Mouse (Mus musculus): ENCODE results near the gene Zfp759. TPM values are rescaled to one million over a fixed set of nuclear protein-coding genes. Genes with fewer than 3 reads are reported as not detected.
A peak's percentile ranks its signal among the peaks of the same experiment; 100 is the strongest.

The Zfp759 gene
- total and polyA plus RNA-seq, 3 experiments = 2.2 to 6.1 (median 2.6) TPM

DNA sequence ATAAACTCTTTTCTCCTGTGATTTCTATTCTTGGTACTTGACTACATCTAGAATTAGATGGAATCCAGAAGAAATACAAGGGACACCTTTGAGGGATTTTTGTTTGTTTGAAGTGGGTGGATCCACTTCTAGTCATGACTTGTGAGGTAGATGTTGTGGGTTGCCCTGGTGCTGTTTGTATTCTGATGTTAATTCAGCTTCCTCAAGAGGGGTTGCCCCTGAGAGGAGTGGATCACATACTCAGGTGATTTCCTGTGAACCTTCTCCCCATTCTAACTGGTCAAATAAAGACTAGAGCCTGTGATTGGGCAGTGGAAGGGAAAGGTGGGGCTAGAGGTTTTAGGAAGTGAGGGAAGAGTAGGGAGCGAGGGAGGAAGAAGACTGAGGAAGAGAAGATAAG lies 39.5 kb upstream of the Zfp759 start:
- Histone ChIP-seq H3K27me3 (replicated peaks) (no peaks in the 10 kb centered on the region), H3K9ac (ENCODE audit: insufficient read depth, low read depth) (peak overlapping the region; percentile 70; the same call in 1 of the 2 replicates), H3K9me3 (replicated peaks; ENCODE audit: low read length) (no peaks in the 10 kb centered on the region), H3K4me3 (replicated peaks in 1 of 3; ENCODE audit: low read depth in 2 of 3, low read length in 2 of 3, poor library complexity in 1 of 3) (peak overlapping the region in 2 of 3 experiments; percentile 62 to 65), H3K27ac (ENCODE audit: insufficient read depth, low read depth) (no peak overlapping the region), H3K36me3 (replicated peaks in 1 of 2; ENCODE audit: control insufficient read depth in 1 of 2, insufficient read depth in 1 of 2, low read length in 1 of 2) (peaks cover 0 to 34% of the 10 kb centered on the region in 2 experiments), H3K4me1 (ENCODE audit: control insufficient read depth in 1 of 2, insufficient read depth in 2 of 2) (peaks cover 0 to 16% of the 10 kb centered on the region in 2 experiments; a peak in 2 of 4 replicates), H3K79me2 (replicated peaks; ENCODE audit: control insufficient read depth, extremely low read depth, insufficient read depth, poor library complexity, severe bottlenecking) (no peaks in the 10 kb centered on the region; the same call in 1 of the 2 replicates), H3K4me2 (ENCODE audit: insufficient read depth, low read depth, poor library complexity, severe bottlenecking) (peak overlapping the region; percentile 92)
- in situ Hi-C loops (cut with MboI; ENCODE audit: low pct_ligation_motif_present, low pct_unique_long_range_greater_than_20kb, low sequenced_read_pairs) (no loop called here), dilution Hi-C loops (cut with MboI; ENCODE audit: extremely low pct_ligation_motif_present, extremely low pct_unique_long_range_greater_than_20kb, low sequenced_read_pairs) (no loop called here)
- DNase-seq (ENCODE audit: extremely low read depth) = peak; percentile 70
- no peak for TF ChIP-seq POLR2A (IDR thresholded peaks at IDR 0.05; ENCODE audit: low read depth, low read length)
- peak; percentile 48 for TF ChIP-seq ELF1 (IDR thresholded peaks at IDR 0.05; ENCODE audit: low read depth, low read length)

DNA sequence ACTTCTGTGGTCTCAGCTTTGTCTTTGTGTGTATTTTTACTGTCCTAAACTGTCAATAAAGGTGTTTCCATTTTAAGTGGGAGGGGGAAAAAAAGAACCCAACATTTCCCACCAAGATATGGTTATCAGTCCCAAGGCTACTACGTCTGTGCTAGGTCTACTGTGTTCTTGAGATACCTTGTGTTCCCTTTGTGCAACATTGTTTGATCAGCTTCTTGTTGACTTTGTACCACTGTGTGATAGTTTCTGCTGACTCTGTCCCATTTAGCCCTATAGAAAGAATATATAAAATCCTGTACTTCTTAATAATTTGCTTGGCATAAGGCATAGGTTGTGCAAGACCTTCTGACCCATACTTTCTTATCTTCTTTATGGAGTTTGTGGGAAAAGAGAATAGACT lies 31.3 kb upstream of the Zfp759 start:
- H3K27me3 ChIP-seq (replicated peaks) = no peaks in the 10 kb centered on the region
- TF ChIP-seq HCFC1 (IDR thresholded peaks at IDR 0.05; ENCODE audit: low read depth, low read length) = no peak
- no peak for TF ChIP-seq ELF1 (IDR thresholded peaks at IDR 0.05; ENCODE audit: low read depth, low read length)
- H3K36me3 ChIP-seq (replicated peaks in 1 of 2; ENCODE audit: control insufficient read depth in 1 of 2, insufficient read depth in 1 of 2, low read length in 1 of 2) = peaks cover 4 to 35% of the 10 kb centered on the region in 2 experiments
- H3K4me3 ChIP-seq (replicated peaks in 1 of 3; ENCODE audit: low read depth in 2 of 3, low read length in 2 of 3, poor library complexity in 1 of 3) = no peak overlapping the region
- H3K4me1 ChIP-seq (ENCODE audit: control insufficient read depth in 1 of 2, insufficient read depth in 2 of 2) = no peaks in the 10 kb centered on the region
- no peaks in the 10 kb centered on the region for H3K9me3 ChIP-seq (replicated peaks; ENCODE audit: low read length)
- H3K4me2 ChIP-seq (ENCODE audit: insufficient read depth, low read depth, poor library complexity, severe bottlenecking) = no peak overlapping the region
- no peak overlapping the region for H3K9ac ChIP-seq (ENCODE audit: insufficient read depth, low read depth)
- in situ Hi-C loops (cut with MboI; ENCODE audit: low pct_ligation_motif_present, low pct_unique_long_range_greater_than_20kb, low sequenced_read_pairs) = no loop called here
- dilution Hi-C loops (cut with MboI; ENCODE audit: extremely low pct_ligation_motif_present, extremely low pct_unique_long_range_greater_than_20kb, low sequenced_read_pairs) = no loop called here
- no peak for DNase-seq (ENCODE audit: extremely low read depth)
- H3K79me2 ChIP-seq (replicated peaks; ENCODE audit: control insufficient read depth, extremely low read depth, insufficient read depth, poor library complexity, severe bottlenecking) = no peaks in the 10 kb centered on the region
- no peak overlapping the region for H3K27ac ChIP-seq (ENCODE audit: insufficient read depth, low read depth)

DNA sequence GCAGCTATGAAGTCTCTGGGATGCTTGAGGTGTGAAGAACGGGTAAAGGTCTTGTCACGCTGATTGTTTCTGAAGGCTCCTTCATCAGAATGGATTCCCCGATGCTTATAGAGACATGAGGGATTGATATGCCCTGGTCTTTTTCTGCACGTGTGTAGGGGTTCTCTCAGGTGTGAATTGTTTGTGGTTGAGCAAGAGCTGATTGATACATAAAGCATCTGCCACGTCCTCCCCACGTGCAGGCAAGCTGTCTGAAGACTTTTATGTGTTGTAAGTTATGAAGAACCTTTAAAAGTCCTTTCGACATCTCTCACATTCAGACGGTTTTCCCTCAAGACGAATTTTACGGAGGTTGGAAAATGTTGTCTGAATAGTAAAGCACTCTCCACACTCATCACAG lies 23.6 kb upstream of the Zfp759 start, which contains the start of gene Zfp708:
Gene Zfp708 (minus strand): TSS at position 101 of the 400 bp plus-strand sequence.
- Histone ChIP-seq H3K9ac (ENCODE audit: insufficient read depth, low read depth) (no peak within 1 kb of the TSS), H3K36me3 (replicated peaks in 1 of 2; ENCODE audit: control insufficient read depth in 1 of 2, insufficient read depth in 1 of 2, low read length in 1 of 2) (peaks cover 15 to 50% of the 10 kb centered on the region in 2 experiments), H3K79me2 (replicated peaks; ENCODE audit: control insufficient read depth, extremely low read depth, insufficient read depth, poor library complexity, severe bottlenecking) (no peaks in the 10 kb centered on the region), H3K27me3 (replicated peaks) (no peaks in the 10 kb centered on the region), H3K9me3 (replicated peaks; ENCODE audit: low read length) (no peaks in the 10 kb centered on the region), H3K4me2 (ENCODE audit: insufficient read depth, low read depth, poor library complexity, severe bottlenecking) (no peak within 1 kb of the TSS), H3K27ac (ENCODE audit: insufficient read depth, low read depth) (no peak within 1 kb of the TSS), H3K4me1 (ENCODE audit: control insufficient read depth in 1 of 2, insufficient read depth in 2 of 2) (no peaks in the 10 kb centered on the region), H3K4me3 (replicated peaks in 1 of 3; ENCODE audit: low read depth in 2 of 3, low read length in 2 of 3, poor library complexity in 1 of 3) (no peak within 1 kb of the TSS)
- DNase-seq (ENCODE audit: extremely low read depth) = no peak
- dilution Hi-C loops (cut with MboI; ENCODE audit: extremely low pct_ligation_motif_present, extremely low pct_unique_long_range_greater_than_20kb, low sequenced_read_pairs) (no loop called here), in situ Hi-C loops (cut with MboI; ENCODE audit: low pct_ligation_motif_present, low pct_unique_long_range_greater_than_20kb, low sequenced_read_pairs) (no loop called here)
- no peak for TF ChIP-seq MAZ (IDR thresholded peaks at IDR 0.05; ENCODE audit: low read depth, low read length)
- no peak for TF ChIP-seq SIN3A (IDR thresholded peaks at IDR 0.05; ENCODE audit: low read length)
- TF ChIP-seq RCOR1 (conservative IDR thresholded peaks at IDR 0.05; ENCODE audit: low read depth, low read length) = no peak
- no peak for TF ChIP-seq PAX5 (IDR thresholded peaks at IDR 0.05; ENCODE audit: low read length)
- TF ChIP-seq NELFE (IDR thresholded peaks at IDR 0.05; ENCODE audit: low read depth, low read length) = no peak
- TF ChIP-seq ZC3H11A (IDR thresholded peaks at IDR 0.05; ENCODE audit: low read depth, low read length) = no peak
- no peak for TF ChIP-seq RAD21 (IDR thresholded peaks at IDR 0.05; ENCODE audit: low read depth, low read length)
- TF ChIP-seq MYC (IDR thresholded peaks at IDR 0.05; ENCODE audit: low read depth, low read length) = no peak
